Mouse (Mus musculus) forebrain, embryonic 16.5 days (tissue): Measurements from ENCODE around the gene Vipr1. TPM values are rescaled to one million over a fixed set of nuclear protein-coding genes. Genes with fewer than 3 reads are reported as not detected.

Source experiments
- ATAC-seq: fragments of 200-750 bp; cut with Nextera tagmentation; 2 replicates; pipeline ENCODE4 v1.8.0; 2017; ENCODE audit warnings: mild to moderate bottlenecking, moderate library complexity
- H3K27ac ChIP-seq: fragments of 300-500 bp; sonication (generic); 2 replicates; pipeline ENCODE4 v1.5.1; 2014; ENCODE audit warnings: low read length, control low read depth
- H3K27me3 ChIP-seq: fragments of 300-500 bp; sonication (generic); replicated peaks from 2 replicates; pipeline ENCODE4 v1.6.1; 2014; ENCODE audit warnings: low read length; ENCODE audit not compliant: control insufficient read depth, insufficient read depth
- H3K36me3 ChIP-seq: fragments of 300-500 bp; sonication (generic); 2 replicates; pipeline ENCODE4 v1.6.1; 2014; ENCODE audit not compliant: control insufficient read depth, insufficient read depth
- H3K4me1 ChIP-seq: fragments of 300-500 bp; sonication (generic); replicated peaks from 2 replicates; pipeline ENCODE4 v1.6.1; 2014; ENCODE audit warnings: low read length; ENCODE audit not compliant: control insufficient read depth, insufficient read depth
- H3K4me2 ChIP-seq: fragments of 300-500 bp; sonication (generic); 2 replicates; pipeline ENCODE4 v1.6.1; 2014; ENCODE audit warnings: mild to moderate bottlenecking, low read length, control low read depth
- H3K4me3 ChIP-seq: fragments of 300-500 bp; sonication (generic); replicated peaks from 2 replicates; pipeline ENCODE4 v1.5.1; 2014; ENCODE audit warnings: mild to moderate bottlenecking, low read length, control low read depth
- H3K9ac ChIP-seq: fragments of 300-500 bp; sonication (generic); replicated peaks from 2 replicates; pipeline ENCODE4 v1.6.1; 2014; ENCODE audit warnings: low read depth, low read length, control low read depth
- H3K9me3 ChIP-seq: fragments of 300-500 bp; sonication (generic); 2 replicates; pipeline ENCODE4 v1.6.1; 2016; ENCODE audit warnings: low read length; ENCODE audit not compliant: control insufficient read depth
- WGBS: fragments of 180-500 bp; shearing (Covaris S2); extraction: QIAGEN DNeasy Blood & Tissue Kit; methylation state at CpG from one replicate; pipeline ENCODE4 v1.1.7; 2014; 5-methylcytosine and 5-hydroxymethylcytosine counted together
- polyA plus RNA-seq: library from polyadenylated mRNA; unstranded; fragments of >200 nt; fragmentation: Nextera tagmentation; extraction: Ambion mirVana; gene quantifications from 2 replicates; pipeline ENCODE4 v1.2.1, GENCODE M21; 2015

The Vipr1 gene
- polyA plus RNA-seq, 1 experiment from 2014 or later: 0.65 TPM

DNA sequence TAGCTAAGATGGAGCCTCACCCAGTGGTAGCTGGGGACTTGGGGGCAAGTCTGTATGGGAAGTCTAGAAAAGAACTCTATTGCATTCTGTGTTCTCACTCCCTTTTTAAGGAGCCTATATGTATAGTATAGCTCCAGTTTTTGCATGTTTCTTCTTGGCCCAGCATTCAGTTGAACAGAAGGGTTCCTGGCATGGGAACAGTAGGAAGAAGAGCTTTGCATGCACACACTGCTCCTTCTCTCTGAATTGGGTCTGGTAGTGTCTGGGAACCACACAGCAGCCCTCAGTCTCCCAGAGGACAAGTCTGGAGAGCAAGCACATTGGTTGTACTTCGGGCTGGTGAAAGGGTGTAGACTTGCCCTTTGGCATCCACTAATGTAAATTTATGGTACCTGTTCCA is 11.9 kb upstream of the Vipr1 start:
- Histone ChIP-seq H3K4me2 (no peak overlapping the region), H3K4me1 (no peaks in the 10 kb centered on the region), H3K27me3 (no peaks in the 10 kb centered on the region), H3K9ac (no peak overlapping the region), H3K36me3 (no peaks in the 10 kb centered on the region), H3K9me3 (no peaks in the 10 kb centered on the region), H3K4me3 (no peak overlapping the region), H3K27ac (no peak overlapping the region)
- no peak for ATAC-seq
- 86% methylated on average over 1 of the region's 1 CpGs for WGBS

DNA sequence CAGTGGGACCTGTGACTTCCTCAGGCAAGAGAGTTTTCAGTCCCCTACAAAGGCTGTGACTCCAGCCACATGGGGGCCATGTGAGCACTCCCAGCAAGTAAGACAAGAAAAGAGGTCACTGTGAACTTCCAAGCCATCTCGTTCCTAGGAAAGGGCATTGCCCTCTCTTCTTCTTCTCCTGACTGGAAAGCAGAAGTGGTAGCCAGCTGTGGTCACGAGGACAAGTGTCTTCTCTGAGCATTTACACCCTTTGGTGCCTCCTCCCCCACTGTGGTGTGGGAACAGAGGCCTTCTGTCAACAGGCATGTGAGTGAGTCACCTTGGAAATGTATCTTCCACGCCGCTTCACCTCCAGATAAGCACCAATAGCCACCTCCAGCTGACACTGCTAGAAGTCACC is 10.6 kb upstream of the Vipr1 start:
- Histone ChIP-seq H3K4me2 (no peak overlapping the region), H3K9me3 (no peaks in the 10 kb centered on the region), H3K36me3 (no peaks in the 10 kb centered on the region), H3K27me3 (no peaks in the 10 kb centered on the region), H3K27ac (no peak overlapping the region), H3K4me3 (no peak overlapping the region), H3K4me1 (no peaks in the 10 kb centered on the region), H3K9ac (no peak overlapping the region)
- no peak for ATAC-seq
- 70% methylated on average over 4 of the region's 4 CpGs for WGBS

DNA sequence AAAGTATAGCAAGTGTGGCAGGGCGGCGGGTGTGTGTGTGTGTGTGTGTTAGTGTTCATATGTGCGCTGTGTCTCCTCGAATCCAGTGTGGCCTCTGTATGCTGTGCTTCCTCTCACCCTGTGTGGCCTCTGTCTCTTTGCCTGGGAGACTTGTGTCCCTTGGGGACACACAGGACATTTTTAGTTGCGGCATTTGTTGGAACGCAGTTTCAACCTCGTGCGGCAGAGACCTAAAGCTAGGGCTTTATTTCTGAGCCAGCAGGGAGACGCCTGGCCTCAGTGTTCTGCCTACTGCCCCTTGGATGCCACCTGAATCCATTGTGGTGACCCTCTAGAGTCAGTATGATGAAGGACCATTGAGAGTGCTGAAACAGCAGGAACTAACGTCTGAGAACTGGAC is 9.6 kb upstream of the Vipr1 start:
- H3K4me3 ChIP-seq: no peak overlapping the region
- no peaks in the 10 kb centered on the region for H3K4me1 ChIP-seq
- H3K27me3 ChIP-seq: no peaks in the 10 kb centered on the region
- H3K9ac ChIP-seq: no peak overlapping the region
- no peaks in the 10 kb centered on the region for H3K36me3 ChIP-seq
- no peak for ATAC-seq
- WGBS: 86% methylated on average over 10 of the region's 10 CpGs
- no peaks in the 10 kb centered on the region for H3K9me3 ChIP-seq
- H3K4me2 ChIP-seq: no peak overlapping the region
- H3K27ac ChIP-seq: no peak overlapping the region

DNA sequence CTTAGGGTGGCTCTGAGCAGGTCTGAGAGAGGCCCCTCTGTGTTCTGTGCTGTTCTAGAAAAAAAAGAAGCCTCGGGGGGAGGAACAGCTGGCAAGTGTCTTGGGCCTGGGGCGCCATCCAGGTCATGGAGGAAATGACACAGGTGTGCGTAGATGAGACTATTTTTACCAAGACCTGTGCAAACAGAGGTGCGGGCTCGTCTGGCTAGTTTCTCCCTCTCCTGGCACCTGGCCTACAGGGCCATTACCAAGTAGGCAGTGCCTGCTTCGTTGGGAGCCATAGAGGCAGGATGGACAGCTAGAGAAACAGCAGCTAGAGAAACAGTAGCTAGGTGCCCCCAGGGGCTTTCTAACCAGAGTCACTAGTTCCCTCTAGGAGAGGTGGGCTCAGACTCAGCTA is 9.2 kb upstream of the Vipr1 start:
- no peaks in the 10 kb centered on the region for H3K9me3 ChIP-seq
- 84% methylated on average over 6 of the region's 6 CpGs for WGBS

DNA sequence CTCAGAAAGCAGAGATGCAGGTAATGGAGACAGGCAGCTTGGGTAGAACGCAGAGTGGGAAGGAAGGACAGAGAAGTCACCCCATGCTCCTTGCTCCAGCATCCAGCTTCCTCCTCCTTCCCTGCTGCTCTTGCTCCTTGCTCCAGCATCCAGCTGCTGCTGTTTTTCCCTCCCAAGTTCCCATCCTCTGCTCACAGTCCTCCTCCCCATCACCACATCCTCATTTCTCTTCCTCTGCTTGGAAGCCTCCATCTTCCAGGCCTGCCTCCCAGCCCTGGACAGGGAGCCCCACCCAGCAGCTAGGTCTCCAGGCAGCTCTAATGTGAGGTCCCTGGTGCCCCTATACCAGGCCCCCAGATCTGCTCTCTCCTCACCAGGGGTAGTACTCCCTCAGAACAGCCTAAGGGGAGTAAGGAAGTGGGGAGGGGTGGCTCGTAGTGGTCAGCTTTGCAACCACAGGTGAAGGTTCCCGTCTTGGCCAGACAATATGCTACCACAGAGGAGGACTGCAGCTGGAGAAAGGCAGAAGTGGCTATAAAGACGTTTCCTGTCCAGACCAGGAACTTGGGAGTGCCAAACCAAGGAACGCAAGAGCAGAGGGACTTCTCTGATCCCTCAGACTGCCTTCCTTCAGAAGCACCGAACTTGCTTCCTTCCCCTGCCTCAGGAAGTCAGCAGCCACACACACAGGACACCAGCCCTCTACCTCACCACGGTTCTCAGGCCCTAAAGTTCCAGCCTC is 6.5 kb upstream of the Vipr1 start:
- H3K36me3 ChIP-seq: no peaks in the 10 kb centered on the region
- H3K27me3 ChIP-seq: peaks cover 7% of the 10 kb centered on the region; the same call in 1 of the 2 replicates
- H3K9me3 ChIP-seq: no peaks in the 10 kb centered on the region
- H3K9ac ChIP-seq: no peak overlapping the region
- H3K4me3 ChIP-seq: no peak overlapping the region
- no peak overlapping the region for H3K27ac ChIP-seq
- no peak overlapping the region for H3K4me2 ChIP-seq
- WGBS: 63% methylated on average over 7 of the region's 7 CpGs
- no peak for ATAC-seq
- H3K4me1 ChIP-seq: peaks cover 3% of the 10 kb centered on the region

More for the DNA sequence above, 9.2 kb upstream of the Vipr1 start:
- H3K4me3 ChIP-seq: no peak overlapping the region
- H3K27me3 ChIP-seq: no peaks in the 10 kb centered on the region
- no peak overlapping the region for H3K9ac ChIP-seq
- H3K27ac ChIP-seq: no peak overlapping the region
- ATAC-seq: no peak
- no peak overlapping the region for H3K4me2 ChIP-seq
- H3K4me1 ChIP-seq: no peaks in the 10 kb centered on the region
- no peaks in the 10 kb centered on the region for H3K36me3 ChIP-seq

DNA sequence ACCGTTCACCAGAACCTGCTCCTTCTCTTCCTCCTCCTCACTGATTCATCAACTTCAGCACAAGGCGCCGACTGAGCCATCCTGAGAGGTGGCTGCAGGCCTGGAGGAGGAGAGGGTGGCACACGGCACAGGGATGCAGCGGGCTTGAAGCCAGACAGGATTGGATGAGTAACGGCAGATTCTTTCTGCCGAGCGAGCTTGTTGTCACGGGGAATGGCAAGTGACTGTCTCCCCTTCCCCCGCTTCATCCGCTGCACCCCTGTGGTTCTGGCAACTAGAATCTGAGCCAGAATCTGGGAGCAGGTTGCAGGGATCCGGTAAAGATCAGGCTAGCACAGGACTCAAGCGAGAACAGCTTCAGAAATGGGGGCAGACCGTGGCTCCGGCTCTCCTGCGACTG is 2.7 kb upstream of the Vipr1 start:
- ATAC-seq: no peak
- H3K4me2 ChIP-seq: no peak overlapping the region
- no peak overlapping the region for H3K27ac ChIP-seq
- H3K4me1 ChIP-seq: peaks cover 20% of the 10 kb centered on the region
- H3K36me3 ChIP-seq: no peaks in the 10 kb centered on the region
- 43% methylated on average over 16 of the region's 16 CpGs for WGBS
- no peaks in the 10 kb centered on the region for H3K9me3 ChIP-seq
- peaks cover 20% of the 10 kb centered on the region for H3K27me3 ChIP-seq
- 0 out of 2 replicates have a peak overlapping the region, but pooled peaks have one; percentile 8 for H3K9ac ChIP-seq
- H3K4me3 ChIP-seq: no peak overlapping the region

DNA sequence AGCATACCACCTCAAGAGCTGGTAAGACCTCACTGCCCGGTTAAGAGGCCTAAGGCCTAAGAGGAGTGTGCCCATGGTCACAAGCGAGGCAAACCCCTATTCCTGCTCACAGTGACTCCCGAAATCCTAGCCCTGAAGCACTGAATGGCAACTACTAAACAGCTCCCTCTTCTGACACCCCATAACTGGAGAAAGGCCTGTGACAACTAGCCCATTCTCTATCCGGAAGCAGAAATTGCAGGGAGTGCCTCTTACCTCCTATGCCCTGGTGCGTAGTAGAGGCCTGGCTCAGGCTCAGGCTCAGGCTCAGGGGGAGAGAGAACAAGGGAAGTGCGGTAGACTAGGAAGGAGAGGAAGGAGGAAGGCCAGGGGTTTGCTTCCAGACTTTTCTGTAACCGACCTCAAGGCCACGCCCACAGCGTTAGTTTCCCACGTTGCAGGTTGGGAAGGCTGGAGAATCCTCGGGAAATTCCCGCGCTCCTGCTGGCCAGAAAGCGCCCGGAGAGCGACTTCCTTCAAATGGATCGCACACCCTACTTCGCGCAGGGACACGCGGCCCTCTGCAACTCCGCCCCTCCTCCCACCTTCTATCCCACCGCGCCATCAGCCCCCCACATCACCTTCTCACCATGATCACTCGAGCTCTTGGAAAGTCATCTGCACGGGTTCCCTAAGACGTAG is 1.1 kb upstream of the Vipr1 start:
- 15% methylated on average over 27 of the region's 27 CpGs for WGBS
- Histone ChIP-seq H3K36me3 (no peaks in the 10 kb centered on the region), H3K9ac (peak overlapping the region; percentile 64), H3K4me1 (peaks cover 20% of the 10 kb centered on the region), H3K27ac (no peak overlapping the region), H3K4me2 (peak overlapping the region; percentile 90), H3K9me3 (no peaks in the 10 kb centered on the region), H3K4me3 (peak overlapping the region; percentile 58), H3K27me3 (peaks cover 20% of the 10 kb centered on the region)
- ATAC-seq: 0 out of 2 replicates have a peak, but pooled peaks have one; percentile 6

DNA sequence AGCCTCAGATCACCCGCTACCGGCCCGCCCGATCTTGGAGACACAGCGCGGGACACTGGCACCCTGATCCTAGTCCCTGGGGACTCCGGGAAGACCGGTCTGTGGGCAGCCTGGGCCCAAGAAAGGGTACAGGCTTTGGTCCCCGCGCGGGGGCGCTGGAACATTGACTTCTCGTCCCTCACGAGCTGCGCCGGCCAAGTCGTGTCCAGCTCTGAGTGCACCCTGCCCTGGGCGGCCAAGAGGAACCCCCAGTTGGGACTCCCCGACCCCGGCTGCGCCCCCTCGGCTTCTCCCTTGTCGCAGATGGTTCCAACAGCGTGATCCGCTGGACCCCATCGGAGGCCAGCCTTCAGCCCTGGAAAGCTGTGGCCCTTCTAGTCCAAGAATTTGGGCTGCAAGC is 515 bp upstream of the Vipr1 start, which contains the start of gene Lyzl4:
Gene Lyzl4, minus strand, starts transcription at position 96 of the 400 bp plus-strand sequence.
- Histone ChIP-seq H3K4me2 (peak within 1 kb of the TSS; percentile 90), H3K4me1 (peaks cover 20% of the 10 kb centered on the region), H3K27me3 (peaks cover 20% of the 10 kb centered on the region), H3K27ac (no peak within 1 kb of the TSS), H3K9ac (peak within 1 kb of the TSS; percentile 64), H3K4me3 (peak within 1 kb of the TSS; percentile 58), H3K9me3 (no peaks in the 10 kb centered on the region), H3K36me3 (no peaks in the 10 kb centered on the region)
- WGBS: under 1% methylated on average over 26 of the region's 26 CpGs
- ATAC-seq: peak; percentile 47

DNA sequence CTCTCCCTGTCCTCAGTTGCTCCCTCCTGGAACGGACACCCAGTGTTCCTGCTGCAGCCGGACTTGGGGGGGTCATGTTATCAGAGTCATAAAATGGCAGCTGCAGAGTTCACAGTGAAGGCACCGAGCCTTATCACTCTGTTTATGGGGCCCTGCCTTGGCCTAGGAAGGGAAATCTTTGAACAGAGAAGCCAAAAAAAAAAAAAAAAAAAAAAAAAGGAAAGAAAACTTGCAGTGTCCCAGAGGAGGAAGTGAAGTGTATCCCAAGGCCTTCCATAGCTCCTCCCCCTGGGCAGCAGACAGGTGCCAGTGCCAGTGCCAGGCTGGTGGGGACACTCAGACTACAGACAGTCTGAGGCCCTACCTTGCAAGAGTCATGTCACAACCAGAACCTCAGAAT is 2.3 kb downstream of the Vipr1 start:
- Histone ChIP-seq H3K9me3 (no peaks in the 10 kb centered on the region), H3K4me3 (no peak overlapping the region), H3K4me1 (peaks cover 17% of the 10 kb centered on the region), H3K36me3 (no peaks in the 10 kb centered on the region), H3K27ac (no peak overlapping the region), H3K27me3 (peaks cover 18% of the 10 kb centered on the region), H3K4me2 (no peak overlapping the region), H3K9ac (no peak overlapping the region)
- ATAC-seq: no peak
- 79% methylated on average over 3 of the region's 3 CpGs for WGBS
